Mouse (Mus musculus) ES-Bruce4 (cell line): ENCODE results near the gene Vmn2r79.

Experiments
- CTCF ChIP-seq: IDR thresholded peaks from one replicate; pipeline ENCODE4 v1.8.1; 2011; ENCODE audit warnings: low read depth, low read length
- EP300 ChIP-seq: IDR thresholded peaks from 2 replicates; pipeline ENCODE4 v1.6.1; 2011; ENCODE audit warnings: low read depth, low read length; ENCODE audit not compliant: insufficient read depth
- POLR2A ChIP-seq: IDR thresholded peaks from one replicate; pipeline ENCODE4 v1.8.1; 2011; ENCODE audit warnings: low read length; ENCODE audit not compliant: insufficient read depth

DNA sequence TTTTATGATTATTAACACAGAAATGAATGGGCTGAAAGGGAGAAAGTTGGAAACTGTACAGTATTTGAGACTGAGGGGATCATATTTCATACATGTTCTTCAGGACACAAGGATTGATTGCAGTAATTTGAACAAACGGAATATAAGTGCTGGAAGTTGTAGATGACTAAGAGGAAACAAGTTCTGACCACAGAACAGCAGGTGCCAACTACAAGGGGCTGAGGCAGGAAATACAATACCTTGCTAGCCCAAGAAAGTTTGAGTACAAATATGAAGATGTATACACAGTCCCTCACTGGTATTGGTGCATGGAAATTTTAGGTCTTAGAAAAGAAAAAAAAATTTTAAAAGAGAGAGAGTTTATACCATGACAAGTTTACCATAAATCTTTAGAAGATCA is 1.2 kb upstream of the Vmn2r79 start:
- TF ChIP-seq CTCF (no peak), POLR2A (no peak), EP300 (no peak)
